Mouse (Mus musculus) CH12.LX (cell line): ENCODE results near the gene Uxs1.

Experiments
- CHD1 ChIP-seq: IDR thresholded peaks from 2 replicates; pipeline ENCODE4 v1.6.1; 2012; ENCODE audit warnings: low read depth, low read length, improper control_type of control experiment, inconsistent platforms
- EP300 ChIP-seq: IDR thresholded peaks from 2 replicates; pipeline ENCODE4 v1.6.1; 2011; ENCODE audit warnings: low read length, improper control_type of control experiment

GRCm38 (mm10) chr1:43732657-43733056 lies 94.9 kb downstream of the Uxs1 start:
- no peak for TF ChIP-seq EP300
- TF ChIP-seq CHD1 = no peak
